Mouse (Mus musculus): ENCODE results near the gene Elac2. TPM values are rescaled to one million over a fixed set of nuclear protein-coding genes. Genes with fewer than 3 reads are reported as not detected.

Gene Elac2
- polyA plus RNA-seq, 1 experiment from 2014 or later, result 41.5 TPM

- Histone ChIP-seq H3K27me3 (ENCODE audit: low read depth, poor library complexity, severe bottlenecking) (no peaks in the 10 kb centered on the region), H3K36me3 (peaks cover 39% of the 10 kb centered on the region), H3K4me1 (peaks cover 19% of the 10 kb centered on the region), H3K9me3 (replicated peaks) (no peaks in the 10 kb centered on the region), H3K4me3 (peak overlapping the region; percentile 77), H3K27ac (peak overlapping the region; percentile 73)
- DNase-seq (ENCODE audit: low spot score), result no peak
- WGBS, result 11% methylated on average over 9 of the region's 9 CpGs
These were observed 629 bp downstream of the Elac2 start for GRCm38 (mm10) chr11:64979489-64979845.

GRCm38 (mm10) chr11:64988556-64988955, 9.7 kb downstream of the Elac2 start:
- WGBS, result 92% methylated on average over 2 of the region's 2 CpGs
- no peak overlapping the region for H3K4me3 ChIP-seq
- no peaks in the 10 kb centered on the region for H3K9me3 ChIP-seq (replicated peaks)
- H3K27me3 ChIP-seq (ENCODE audit: low read depth, poor library complexity, severe bottlenecking), result no peaks in the 10 kb centered on the region
- peaks cover 99% of the 10 kb centered on the region for H3K36me3 ChIP-seq
- H3K4me1 ChIP-seq, result no peaks in the 10 kb centered on the region
- no peak for DNase-seq (ENCODE audit: low spot score)
- H3K27ac ChIP-seq, result no peak overlapping the region

GRCm38 (mm10) chr11:64998439-64998838, 19.6 kb downstream of the Elac2 start:
- Histone ChIP-seq H3K36me3 (peaks cover 93% of the 10 kb centered on the region), H3K27ac (no peak overlapping the region), H3K4me1 (no peaks in the 10 kb centered on the region; the same call in 1 of the 2 replicates), H3K27me3 (ENCODE audit: low read depth, poor library complexity, severe bottlenecking) (no peaks in the 10 kb centered on the region), H3K4me3 (no peak overlapping the region), H3K9me3 (replicated peaks) (no peaks in the 10 kb centered on the region)
- DNase-seq (ENCODE audit: low spot score), result no peak
- WGBS, result 85% methylated on average over 3 of the region's 3 CpGs

GRCm38 (mm10) chr11:64999685-65000084, 20.8 kb downstream of the Elac2 start:
- Histone ChIP-seq H3K9me3 (replicated peaks) (no peaks in the 10 kb centered on the region), H3K27me3 (ENCODE audit: low read depth, poor library complexity, severe bottlenecking) (no peaks in the 10 kb centered on the region), H3K4me1 (no peaks in the 10 kb centered on the region; the same call in 1 of the 2 replicates), H3K4me3 (no peak overlapping the region), H3K27ac (no peak overlapping the region), H3K36me3 (peaks cover 92% of the 10 kb centered on the region)
- WGBS, result 90% methylated on average over 5 of the region's 5 CpGs
- no peak for DNase-seq (ENCODE audit: low spot score)

- Histone ChIP-seq H3K36me3 (peaks cover 82% of the 10 kb centered on the region), H3K27ac (no peak overlapping the region), H3K27me3 (ENCODE audit: low read depth, poor library complexity, severe bottlenecking) (no peaks in the 10 kb centered on the region), H3K4me3 (no peak overlapping the region), H3K4me1 (no peaks in the 10 kb centered on the region; the same call in 1 of the 2 replicates), H3K9me3 (replicated peaks) (no peaks in the 10 kb centered on the region)
- 94% methylated on average over 14 of the region's 14 CpGs for WGBS
- no peak for DNase-seq (ENCODE audit: low spot score)
These were observed 22.9 kb downstream of the Elac2 start for GRCm38 (mm10) chr11:65001729-65002128.

- Histone ChIP-seq H3K27me3 (ENCODE audit: low read depth, poor library complexity, severe bottlenecking) (no peaks in the 10 kb centered on the region), H3K27ac (no peak overlapping the region), H3K4me1 (no peaks in the 10 kb centered on the region; the same call in 1 of the 2 replicates), H3K4me3 (no peak overlapping the region), H3K9me3 (replicated peaks) (no peaks in the 10 kb centered on the region), H3K36me3 (peaks cover 63% of the 10 kb centered on the region)
- WGBS, result 36% methylated on average over 5 of the region's 5 CpGs
- DNase-seq (ENCODE audit: low spot score), result no peak
These were observed 24.8 kb downstream of the Elac2 start for GRCm38 (mm10) chr11:65003611-65004010.

- H3K4me3 ChIP-seq, result no peak overlapping the region
- DNase-seq (ENCODE audit: low spot score), result no peak
- H3K9me3 ChIP-seq (replicated peaks), result no peaks in the 10 kb centered on the region
- no peak overlapping the region for H3K27ac ChIP-seq
- no peaks in the 10 kb centered on the region for H3K27me3 ChIP-seq (ENCODE audit: low read depth, poor library complexity, severe bottlenecking)
- 92% methylated on average over 3 of the region's 3 CpGs for WGBS
- H3K36me3 ChIP-seq, result peaks cover 51% of the 10 kb centered on the region
- no peaks in the 10 kb centered on the region; the same call in 1 of the 2 replicates for H3K4me1 ChIP-seq
These were observed 26.0 kb downstream of the Elac2 start for GRCm38 (mm10) chr11:65004836-65005235.

- WGBS, result 92% methylated on average over 4 of the region's 4 CpGs
- no peak overlapping the region for H3K27ac ChIP-seq
- H3K36me3 ChIP-seq, result peaks cover 39% of the 10 kb centered on the region
- no peaks in the 10 kb centered on the region for H3K9me3 ChIP-seq (replicated peaks)
- H3K4me3 ChIP-seq, result no peak overlapping the region
- no peak for DNase-seq (ENCODE audit: low spot score)
- no peaks in the 10 kb centered on the region; the same call in 1 of the 2 replicates for H3K4me1 ChIP-seq
- H3K27me3 ChIP-seq (ENCODE audit: low read depth, poor library complexity, severe bottlenecking), result no peaks in the 10 kb centered on the region
These were observed 27.2 kb downstream of the Elac2 start for GRCm38 (mm10) chr11:65006047-65006446.

- H3K27me3 ChIP-seq (ENCODE audit: low read depth, poor library complexity, severe bottlenecking), result no peaks in the 10 kb centered on the region
- H3K36me3 ChIP-seq, result no peaks in the 10 kb centered on the region
- 69% methylated on average over 6 of the region's 6 CpGs for WGBS
- no peaks in the 10 kb centered on the region for H3K4me1 ChIP-seq
- no peak overlapping the region for H3K4me3 ChIP-seq
- DNase-seq (ENCODE audit: low spot score), result no peak
- H3K9me3 ChIP-seq (replicated peaks), result no peaks in the 10 kb centered on the region
- H3K27ac ChIP-seq, result no peak overlapping the region
These were observed 35.1 kb downstream of the Elac2 start for GRCm38 (mm10) chr11:65013906-65014305.

- no peaks in the 10 kb centered on the region for H3K9me3 ChIP-seq (replicated peaks)
- H3K27ac ChIP-seq, result no peak overlapping the region
- no peaks in the 10 kb centered on the region for H3K4me1 ChIP-seq
- H3K36me3 ChIP-seq, result no peaks in the 10 kb centered on the region
- DNase-seq (ENCODE audit: low spot score), result no peak
- WGBS, result 92% methylated on average over 1 of the region's 1 CpGs
- H3K4me3 ChIP-seq, result no peak overlapping the region
- no peaks in the 10 kb centered on the region for H3K27me3 ChIP-seq (ENCODE audit: low read depth, poor library complexity, severe bottlenecking)
These were observed 37.9 kb downstream of the Elac2 start for GRCm38 (mm10) chr11:65016754-65017153.

- H3K27ac ChIP-seq, result no peak overlapping the region
- no peaks in the 10 kb centered on the region for H3K9me3 ChIP-seq (replicated peaks)
- no peaks in the 10 kb centered on the region for H3K36me3 ChIP-seq
- H3K4me1 ChIP-seq, result no peaks in the 10 kb centered on the region
- 94% methylated on average over 4 of the region's 4 CpGs for WGBS
- no peak overlapping the region for H3K4me3 ChIP-seq
- DNase-seq (ENCODE audit: low spot score), result no peak
- no peaks in the 10 kb centered on the region for H3K27me3 ChIP-seq (ENCODE audit: low read depth, poor library complexity, severe bottlenecking)
These were observed 41.9 kb downstream of the Elac2 start for GRCm38 (mm10) chr11:65020744-65021143.

GRCm38 (mm10) chr11:65022771-65023170, 43.9 kb downstream of the Elac2 start:
- no peaks in the 10 kb centered on the region for H3K27me3 ChIP-seq (ENCODE audit: low read depth, poor library complexity, severe bottlenecking)
- no peak overlapping the region for H3K27ac ChIP-seq
- H3K4me1 ChIP-seq, result no peaks in the 10 kb centered on the region
- no peaks in the 10 kb centered on the region for H3K9me3 ChIP-seq (replicated peaks)
- no peak overlapping the region for H3K4me3 ChIP-seq
- 93% methylated on average over 11 of the region's 11 CpGs for WGBS
- H3K36me3 ChIP-seq, result no peaks in the 10 kb centered on the region
- no peak for DNase-seq (ENCODE audit: low spot score)

GRCm38 (mm10) chr11:65028049-65028448, 49.2 kb downstream of the Elac2 start:
- 89% methylated on average over 5 of the region's 5 CpGs for WGBS
- Histone ChIP-seq H3K36me3 (no peaks in the 10 kb centered on the region), H3K9me3 (replicated peaks) (no peaks in the 10 kb centered on the region), H3K4me1 (no peaks in the 10 kb centered on the region), H3K27me3 (ENCODE audit: low read depth, poor library complexity, severe bottlenecking) (no peaks in the 10 kb centered on the region), H3K4me3 (no peak overlapping the region), H3K27ac (no peak overlapping the region)
- DNase-seq (ENCODE audit: low spot score), result no peak

- no peak for DNase-seq (ENCODE audit: low spot score)
- 90% methylated on average over 1 of the region's 1 CpGs for WGBS
- H3K9me3 ChIP-seq (replicated peaks), result no peaks in the 10 kb centered on the region
- H3K27me3 ChIP-seq (ENCODE audit: low read depth, poor library complexity, severe bottlenecking), result no peaks in the 10 kb centered on the region
- no peaks in the 10 kb centered on the region for H3K36me3 ChIP-seq
- H3K4me1 ChIP-seq, result no peaks in the 10 kb centered on the region
- no peak overlapping the region for H3K27ac ChIP-seq
- H3K4me3 ChIP-seq, result no peak overlapping the region
These were observed 51.4 kb downstream of the Elac2 start for GRCm38 (mm10) chr11:65030201-65030600.
